In the genomic region with DNA sequence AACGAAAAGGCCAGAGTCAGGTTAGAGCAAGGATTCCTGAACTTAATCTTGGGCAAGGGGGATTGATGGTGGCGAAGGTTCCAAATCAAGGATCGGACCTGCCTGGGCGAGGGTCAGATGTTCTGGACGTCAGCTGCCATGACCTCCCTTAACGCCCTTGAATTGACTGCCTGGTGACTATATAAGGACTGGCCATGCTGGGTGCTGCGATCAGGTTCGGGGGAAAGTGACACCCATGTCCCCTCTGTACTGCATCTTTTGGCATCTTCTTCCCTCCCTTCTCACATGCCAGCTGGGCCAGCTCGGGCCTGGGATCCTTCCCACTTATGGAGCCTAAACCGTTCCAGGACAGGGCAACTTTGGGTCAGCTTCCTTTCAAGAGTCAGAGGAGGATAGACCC, we compare ENCODE assay signal across 8 mouse cellular contexts. TPM values are rescaled to one million over a fixed set of nuclear protein-coding genes. Genes with fewer than 3 reads are reported as not detected.
DNase-seq lines count a peak whose midpoint lies in the region; ATAC-seq and TF ChIP-seq lines count a peak whose summit lies in the region.

No protein-coding gene starts in this region.

- H3K4me3 ChIP-seq in layer of hippocampus, adult 2 months = peak overlapping the region; percentile 90
- peak overlapping the region; percentile 69 for H3K4me3 ChIP-seq in heart, embryonic 11.5 days (ENCODE audit: low read depth, low read length)
- H3K4me3 ChIP-seq in liver, embryonic 13.5 days (replicated peaks) = peak overlapping the region; percentile 75

- peak overlapping the region; percentile 76 for H3K9ac ChIP-seq in heart, embryonic 11.5 days (ENCODE audit: low read depth, low read length)
- H3K9ac ChIP-seq in liver, embryonic 13.5 days = peak overlapping the region; percentile 78

- H3K4me1 ChIP-seq in heart, embryonic 11.5 days (ENCODE audit: control insufficient read depth, insufficient read depth, low read length) = peaks cover 13% of the 10 kb centered on the region
- H3K4me1 ChIP-seq in liver, embryonic 13.5 days (replicated peaks) = peaks cover 34% of the 10 kb centered on the region

- H3K4me2 ChIP-seq in heart, embryonic 11.5 days = peak overlapping the region; percentile 82
- peak overlapping the region; percentile 99 for H3K4me2 ChIP-seq in liver, embryonic 13.5 days

- WGBS in heart, embryonic 11.5 days (ENCODE audit: insufficient replicate concordance) = 7% methylated on average over 10 of the region's 10 CpGs
- WGBS in liver, embryonic 13.5 days (ENCODE audit: insufficient replicate concordance) = 20% methylated on average over 10 of the region's 10 CpGs

- no peaks in the 10 kb centered on the region for H3K9me3 ChIP-seq in heart, embryonic 11.5 days (replicated peaks; ENCODE audit: control insufficient read depth, low read length)
- no peaks in the 10 kb centered on the region for H3K9me3 ChIP-seq in liver, embryonic 13.5 days (replicated peaks)

- no peak for ATAC-seq in heart, embryonic 11.5 days (replicated peaks; ENCODE audit: insufficient number of reproducible peaks, low FRiP score, low TSS enrichment)
- no peak for ATAC-seq in liver, embryonic 13.5 days (ENCODE audit: low read depth)

- H3K27me3 ChIP-seq in heart, embryonic 11.5 days (ENCODE audit: control insufficient read depth, insufficient read depth, low read length) = no peaks in the 10 kb centered on the region
- peaks cover 6% of the 10 kb centered on the region; the same call in 1 of the 2 replicates for H3K27me3 ChIP-seq in liver, embryonic 13.5 days

- no peak for DNase-seq in layer of hippocampus, adult 2 months (ENCODE audit: low spot score in 2 of 2)
- DNase-seq in layer of hippocampus, postnatal 25 days (ENCODE audit: extremely low spot score in 1 of 2, low spot score in 1 of 2) = no peak
- peak; percentile 37 to 51 for DNase-seq in cerebellum, postnatal 10 days
- no peak for DNase-seq in liver, embryonic 13.5 days
- DNase-seq in natural killer cell, adult 2 months (ENCODE audit: low spot score in 2 of 2) = no peak
- no peak for DNase-seq in frontal cortex, postnatal 36 days (ENCODE audit: low spot score in 2 of 2)
- no peak for DNase-seq in adrenal gland, adult 18-20 months (ENCODE audit: low spot score in 2 of 2)

- H3K36me3 ChIP-seq in heart, embryonic 11.5 days (ENCODE audit: control insufficient read depth, insufficient read depth, low read length) = peaks cover 18% of the 10 kb centered on the region
- H3K36me3 ChIP-seq in liver, embryonic 13.5 days = peaks cover 23% of the 10 kb centered on the region

- H3K27ac ChIP-seq in layer of hippocampus, adult 2 months = peak overlapping the region; percentile 96
- peak overlapping the region; percentile 87 for H3K27ac ChIP-seq in heart, embryonic 11.5 days (ENCODE audit: low read depth, low read length)
- H3K27ac ChIP-seq in liver, embryonic 13.5 days = no peak overlapping the region

- TF ChIP-seq CTCF in layer of hippocampus, adult 2 months (conservative IDR thresholded peaks at IDR 0.05) = no peak

RNA-seq across cellular contexts. Expression of gene Tmem38a, which starts 0.7 kb away (rescaled TPM):
- 100 to 1,000 TPM; 115 to 120 TPM for total RNA-seq in layer of hippocampus, adult 2 months (2021)
- total RNA-seq in layer of hippocampus, postnatal 25 days (2021) = 100 to 1,000 TPM; 132 to 139 TPM
- polyA plus RNA-seq in heart, embryonic 11.5 days (2014; fragmentation: Nextera tagmentation; extraction: Ambion mirVana) = 55.4 and 64.6 TPM in 2 replicates
- 1.7 and 2.1 TPM in 2 replicates for polyA plus RNA-seq in liver, embryonic 13.5 days (2015; fragmentation: Nextera tagmentation; extraction: Ambion mirVana)
- 1 to 10 TPM; 7.6 to 7.8 TPM for total RNA-seq in adrenal gland, adult 18-20 months (2021)

RNA-seq across cellular contexts. Expression of gene Smim7, which starts 1.6 kb away (rescaled TPM):
- total RNA-seq in layer of hippocampus, adult 2 months (2021) = 100 to 1,000 TPM; 103 to 104 TPM
- total RNA-seq in layer of hippocampus, postnatal 25 days (2021) = 100 to 1,000 TPM; 104 TPM
- 101 and 114 TPM in 2 replicates for polyA plus RNA-seq in heart, embryonic 11.5 days (2014; fragmentation: Nextera tagmentation; extraction: Ambion mirVana)
- polyA plus RNA-seq in liver, embryonic 13.5 days (2015; fragmentation: Nextera tagmentation; extraction: Ambion mirVana) = 51.6 and 55.3 TPM in 2 replicates
- 100 to 1,000 TPM; 101 to 120 TPM for total RNA-seq in adrenal gland, adult 18-20 months (2021)

RNA-seq across cellular contexts. Expression of gene Med26, which starts 24.4 kb away (rescaled TPM):
- total RNA-seq in layer of hippocampus, adult 2 months (2021) = 10 to 100 TPM; 10.5 to 10.6 TPM
- total RNA-seq in layer of hippocampus, postnatal 25 days (2021) = 10 to 100 TPM; 10.1 to 10.6 TPM
- polyA plus RNA-seq in heart, embryonic 11.5 days (2014; fragmentation: Nextera tagmentation; extraction: Ambion mirVana) = 8.5 and 9.0 TPM in 2 replicates
- polyA plus RNA-seq in liver, embryonic 13.5 days (2015; fragmentation: Nextera tagmentation; extraction: Ambion mirVana) = 7.9 and 8.0 TPM in 2 replicates
- total RNA-seq in adrenal gland, adult 18-20 months (2021) = 10 to 100 TPM in 1 of 2 experiments, 1 to 10 TPM in 1; 9.2 to 10.3 TPM

Comparison
In these comparisons a context has a peak if more than half of its experiments do, and no peak if none do; other contexts are left out.
1. DNase-seq: peak in cerebellum, postnatal 10 days (2 of 2); none in layer of hippocampus, adult 2 months (0 of 2), layer of hippocampus, postnatal 25 days (0 of 2), liver, embryonic 13.5 days (single experiment), natural killer cell, adult 2 months (0 of 2), frontal cortex, postnatal 36 days (0 of 2) and adrenal gland, adult 18-20 months (0 of 2).
2. RNA of gene Tmem38a, which starts 0.7 kb away (total RNA-seq): 132 to 139 TPM in layer of hippocampus, postnatal 25 days and 115 to 120 TPM in layer of hippocampus, adult 2 months; 7.6 to 7.8 TPM in adrenal gland, adult 18-20 months; every median in the first group is over 10 times any median in the second.
3. Peak in every context shown above with its lines, with median percentiles within 50 percentile points of each other: H3K4me3 ChIP-seq.